Mouse (Mus musculus): ENCODE results near the gene Colgalt1. TPM values are rescaled to one million over a fixed set of nuclear protein-coding genes. Genes with fewer than 3 reads are reported as not detected.

The Colgalt1 gene
- polyA plus RNA-seq (2014; fragmentation: Nextera tagmentation; extraction: Ambion mirVana): 84.4 and 85.3 TPM in 2 replicates

DNA sequence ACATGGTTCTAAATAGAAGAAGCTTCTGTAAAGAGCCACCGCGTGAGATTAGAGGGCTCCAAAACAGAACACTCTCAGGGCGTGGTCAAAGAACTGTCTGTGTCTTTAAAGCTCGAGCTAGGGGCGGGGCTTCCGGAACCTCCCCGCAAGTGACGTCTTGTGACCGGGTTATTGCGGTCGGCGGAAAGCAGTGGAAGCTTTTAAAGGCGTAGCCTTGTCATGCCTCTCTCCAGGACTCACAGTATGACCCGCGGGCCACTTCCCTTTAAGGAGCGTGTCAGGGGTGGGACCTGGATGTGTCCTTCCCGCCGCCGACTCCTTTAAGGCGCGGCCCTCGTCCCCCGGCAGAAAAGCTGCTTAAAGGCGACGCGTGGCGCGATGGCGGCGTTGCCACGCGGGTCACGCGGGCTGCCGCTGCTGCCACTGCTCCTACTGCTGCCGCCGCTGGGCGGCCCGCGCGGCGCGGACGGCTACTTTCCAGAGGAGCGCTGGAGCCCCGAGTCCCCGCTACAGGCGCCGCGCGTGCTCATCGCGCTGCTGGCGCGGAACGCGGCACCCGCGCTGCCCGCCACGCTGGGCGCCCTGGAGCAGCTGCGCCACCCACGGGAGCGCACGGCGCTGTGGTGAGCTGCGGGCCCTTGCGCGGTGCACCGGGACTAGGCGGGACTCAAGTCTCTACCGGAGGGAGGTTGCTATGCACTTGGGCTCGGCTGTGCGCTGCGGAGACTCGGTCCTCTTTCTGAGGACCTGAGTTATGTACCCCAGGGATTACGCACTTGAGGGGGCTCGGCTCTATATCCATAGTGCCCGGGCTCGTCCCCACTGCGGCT lies at the start of gene Colgalt1:
TSS of gene Colgalt1 (plus strand) at position 177 of the 830 bp plus-strand sequence.
- Histone ChIP-seq H3K36me3 (ENCODE audit: control insufficient read depth, insufficient read depth, low read length) (peaks cover 32% of the 10 kb centered on the region), H3K4me3 (ENCODE audit: low read depth, low read length) (peak within 1 kb of the TSS; percentile 84), H3K27ac (ENCODE audit: low read depth) (peak within 1 kb of the TSS; percentile 84), H3K9me3 (ENCODE audit: control insufficient read depth, low read length) (no peaks in the 10 kb centered on the region), H3K27me3 (replicated peaks; ENCODE audit: control insufficient read depth, insufficient read depth, low read length) (no peaks in the 10 kb centered on the region), H3K9ac (ENCODE audit: low read length) (peak within 1 kb of the TSS; percentile 78), H3K4me1 (replicated peaks; ENCODE audit: control insufficient read depth, insufficient read depth, low read length) (peaks cover 10% of the 10 kb centered on the region), H3K4me2 (ENCODE audit: low read length) (peak within 1 kb of the TSS; percentile 83)
- ATAC-seq (replicated peaks; ENCODE audit: low FRiP score, low TSS enrichment, low read depth) (peak; percentile 99), DNase-seq (ENCODE audit: low spot score) (peak; percentile 96)
- WGBS: under 1% methylated on average over 82 of the region's 82 CpGs

DNA sequence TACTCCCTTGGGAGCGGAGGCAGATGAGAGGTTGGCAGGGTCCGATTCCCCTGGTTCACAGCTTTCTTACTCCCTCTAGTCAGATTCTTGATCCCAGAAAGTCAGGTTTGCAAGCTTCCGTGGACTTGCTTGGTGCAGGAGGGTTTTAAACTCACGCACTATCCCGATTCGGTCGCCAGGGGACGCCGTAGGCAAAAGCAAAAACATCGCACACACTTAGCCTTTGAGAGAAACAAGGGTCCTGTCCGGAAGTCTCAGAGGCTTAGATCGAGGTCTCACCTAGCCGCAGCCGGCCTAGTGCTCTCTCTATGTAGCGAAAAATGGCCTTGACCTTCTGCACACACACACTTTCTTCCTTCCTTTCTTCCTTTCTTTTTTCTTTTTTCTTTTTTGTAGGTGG lies 49.4 kb upstream of the Colgalt1 start:
- H3K4me1 ChIP-seq (replicated peaks; ENCODE audit: control insufficient read depth, insufficient read depth, low read length): peaks cover 4% of the 10 kb centered on the region; the same call in 1 of the 2 replicates
- H3K27me3 ChIP-seq (replicated peaks; ENCODE audit: control insufficient read depth, insufficient read depth, low read length): peaks cover 77% of the 10 kb centered on the region
- H3K9me3 ChIP-seq (ENCODE audit: control insufficient read depth, low read length): peaks cover 6% of the 10 kb centered on the region; the same call in 1 of the 2 replicates
- no peak overlapping the region for H3K9ac ChIP-seq (ENCODE audit: low read length)
- H3K36me3 ChIP-seq (ENCODE audit: control insufficient read depth, insufficient read depth, low read length): no peaks in the 10 kb centered on the region
- no peak overlapping the region for H3K4me2 ChIP-seq (ENCODE audit: low read length)
- DNase-seq (ENCODE audit: low spot score): peak; percentile 92
- 3% methylated on average over 15 of the region's 15 CpGs for WGBS
- ATAC-seq (replicated peaks; ENCODE audit: low FRiP score, low TSS enrichment, low read depth): no peak
- no peak overlapping the region for H3K4me3 ChIP-seq (ENCODE audit: low read depth, low read length)
- no peak overlapping the region for H3K27ac ChIP-seq (ENCODE audit: low read depth)

DNA sequence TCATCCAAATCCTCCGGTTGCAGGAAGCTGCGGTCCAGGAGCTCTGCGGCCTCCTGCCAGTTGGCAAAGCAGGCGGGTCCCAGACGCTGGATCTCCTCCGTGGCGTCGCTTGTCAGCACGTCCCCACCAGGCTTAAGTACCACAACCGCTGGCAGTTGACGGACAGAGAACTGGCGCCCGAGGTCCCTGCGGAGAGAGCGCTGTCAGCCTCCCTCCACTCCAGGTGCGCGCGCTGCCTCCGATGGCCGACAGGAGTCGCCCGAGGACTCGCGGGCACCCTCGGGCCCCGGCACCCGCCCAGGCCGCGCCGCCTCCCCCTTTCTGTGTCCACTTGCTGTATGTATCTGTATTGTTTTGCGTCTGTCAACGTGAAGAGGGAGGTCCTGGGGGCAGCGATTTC lies 48.0 kb upstream of the Colgalt1 start:
- peaks cover 63% of the 10 kb centered on the region for H3K27me3 ChIP-seq (replicated peaks; ENCODE audit: control insufficient read depth, insufficient read depth, low read length)
- H3K4me1 ChIP-seq (replicated peaks; ENCODE audit: control insufficient read depth, insufficient read depth, low read length): peaks cover 4% of the 10 kb centered on the region; the same call in 1 of the 2 replicates
- ATAC-seq (replicated peaks; ENCODE audit: low FRiP score, low TSS enrichment, low read depth): peak; percentile 12; the same call in 1 of the 2 replicates
- no peak overlapping the region for H3K9ac ChIP-seq (ENCODE audit: low read length)
- 2% methylated on average over 33 of the region's 33 CpGs for WGBS
- H3K27ac ChIP-seq (ENCODE audit: low read depth): no peak overlapping the region
- no peaks in the 10 kb centered on the region for H3K36me3 ChIP-seq (ENCODE audit: control insufficient read depth, insufficient read depth, low read length)
- peak; percentile 91 for DNase-seq (ENCODE audit: low spot score)
- peak overlapping the region; percentile 7; the same call in 1 of the 2 replicates for H3K4me3 ChIP-seq (ENCODE audit: low read depth, low read length)
- peak overlapping the region; percentile 42 for H3K4me2 ChIP-seq (ENCODE audit: low read length)
- H3K9me3 ChIP-seq (ENCODE audit: control insufficient read depth, low read length): peaks cover 6% of the 10 kb centered on the region; the same call in 1 of the 2 replicates

DNA sequence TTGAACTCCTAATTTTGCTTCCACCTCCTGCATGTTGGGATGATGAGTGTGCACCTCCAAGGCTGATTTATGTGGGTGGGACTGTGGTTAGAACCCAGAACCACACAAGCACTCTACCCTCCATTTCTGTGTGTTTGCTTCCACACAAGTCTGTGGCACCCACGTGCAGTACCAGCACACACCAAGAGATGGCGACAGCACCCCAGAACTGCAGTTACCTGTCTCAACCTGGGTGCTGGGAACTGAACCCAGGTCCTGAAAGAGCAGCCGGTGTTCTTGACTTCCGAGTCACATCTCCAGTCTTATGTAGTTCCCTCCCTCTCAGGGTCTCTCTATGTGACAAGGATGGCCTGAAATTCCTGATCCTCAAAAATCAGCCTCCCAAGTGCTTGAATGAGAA lies 46.8 kb upstream of the Colgalt1 start:
- H3K36me3 ChIP-seq (ENCODE audit: control insufficient read depth, insufficient read depth, low read length): no peaks in the 10 kb centered on the region
- no peak for DNase-seq (ENCODE audit: low spot score)
- no peak for ATAC-seq (replicated peaks; ENCODE audit: low FRiP score, low TSS enrichment, low read depth)
- no peak overlapping the region for H3K4me3 ChIP-seq (ENCODE audit: low read depth, low read length)
- H3K4me2 ChIP-seq (ENCODE audit: low read length): no peak overlapping the region
- peaks cover 4% of the 10 kb centered on the region; the same call in 1 of the 2 replicates for H3K4me1 ChIP-seq (replicated peaks; ENCODE audit: control insufficient read depth, insufficient read depth, low read length)
- peaks cover 53% of the 10 kb centered on the region for H3K27me3 ChIP-seq (replicated peaks; ENCODE audit: control insufficient read depth, insufficient read depth, low read length)
- H3K27ac ChIP-seq (ENCODE audit: low read depth): no peak overlapping the region
- WGBS: 83% methylated on average over 4 of the region's 4 CpGs
- peaks cover 6% of the 10 kb centered on the region; the same call in 1 of the 2 replicates for H3K9me3 ChIP-seq (ENCODE audit: control insufficient read depth, low read length)
- H3K9ac ChIP-seq (ENCODE audit: low read length): no peak overlapping the region

DNA sequence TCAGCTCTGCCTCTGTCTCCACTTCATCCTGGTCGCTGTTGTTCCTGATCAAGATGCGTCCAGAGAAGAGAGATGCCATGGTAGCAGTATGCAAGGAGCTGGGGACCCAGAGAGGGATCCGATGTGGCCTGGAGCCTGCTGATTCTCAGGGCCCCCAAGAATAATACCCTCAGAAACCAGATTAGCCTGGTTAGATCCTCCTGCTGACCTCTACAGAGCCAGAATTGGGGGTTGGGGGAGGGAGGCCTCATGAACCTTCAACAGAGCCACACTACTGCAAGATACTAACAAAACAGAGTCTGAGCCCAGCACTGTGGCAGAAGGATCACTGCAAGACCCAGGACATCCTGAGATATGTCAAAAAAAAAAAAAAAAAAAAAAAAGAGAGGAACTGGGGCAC lies 44.3 kb upstream of the Colgalt1 start, which contains the start of gene Nxnl1:
TSS of gene Nxnl1 (minus strand) at position 101 of the 400 bp plus-strand sequence.
- Histone ChIP-seq H3K27me3 (replicated peaks; ENCODE audit: control insufficient read depth, insufficient read depth, low read length) (peaks cover 31% of the 10 kb centered on the region), H3K4me1 (replicated peaks; ENCODE audit: control insufficient read depth, insufficient read depth, low read length) (peaks cover 10% of the 10 kb centered on the region; the same call in 1 of the 2 replicates), H3K9ac (ENCODE audit: low read length) (no peak within 1 kb of the TSS), H3K36me3 (ENCODE audit: control insufficient read depth, insufficient read depth, low read length) (no peaks in the 10 kb centered on the region), H3K9me3 (ENCODE audit: control insufficient read depth, low read length) (peaks cover 6% of the 10 kb centered on the region; the same call in 1 of the 2 replicates), H3K4me3 (ENCODE audit: low read depth, low read length) (no peak within 1 kb of the TSS), H3K27ac (ENCODE audit: low read depth) (no peak within 1 kb of the TSS), H3K4me2 (ENCODE audit: low read length) (no peak within 1 kb of the TSS)
- DNase-seq (ENCODE audit: low spot score): no peak
- ATAC-seq (replicated peaks; ENCODE audit: low FRiP score, low TSS enrichment, low read depth): no peak
- 65% methylated on average over 3 of the region's 3 CpGs for WGBS

- H3K4me1 ChIP-seq (replicated peaks; ENCODE audit: control insufficient read depth, insufficient read depth, low read length): peaks cover 10% of the 10 kb centered on the region; the same call in 1 of the 2 replicates
- no peak overlapping the region for H3K27ac ChIP-seq (ENCODE audit: low read depth)
- DNase-seq (ENCODE audit: low spot score) (no peak), ATAC-seq (replicated peaks; ENCODE audit: low FRiP score, low TSS enrichment, low read depth) (no peak)
- peaks cover 6% of the 10 kb centered on the region; the same call in 1 of the 2 replicates for H3K9me3 ChIP-seq (ENCODE audit: control insufficient read depth, low read length)
- H3K9ac ChIP-seq (ENCODE audit: low read length): no peak overlapping the region
- no peak overlapping the region for H3K4me2 ChIP-seq (ENCODE audit: low read length)
- H3K36me3 ChIP-seq (ENCODE audit: control insufficient read depth, insufficient read depth, low read length): no peaks in the 10 kb centered on the region
- WGBS: 70% methylated on average over 7 of the region's 7 CpGs
- H3K27me3 ChIP-seq (replicated peaks; ENCODE audit: control insufficient read depth, insufficient read depth, low read length): peaks cover 20% of the 10 kb centered on the region
- no peak overlapping the region for H3K4me3 ChIP-seq (ENCODE audit: low read depth, low read length)
Observed at GRCm38 (mm10) chr8:71567587-71567986, 43.2 kb upstream of the Colgalt1 start.

GRCm38 (mm10) chr8:71568387-71568937 lies 42.3 kb upstream of the Colgalt1 start, which contains the start of gene Slc27a1:
Slc27a1 (plus strand) TSS chr8:71568882.
- peaks cover 12% of the 10 kb centered on the region for H3K27me3 ChIP-seq (replicated peaks; ENCODE audit: control insufficient read depth, insufficient read depth, low read length)
- peak within 1 kb of the TSS; percentile 36 for H3K9ac ChIP-seq (ENCODE audit: low read length)
- no peak for DNase-seq (ENCODE audit: low spot score)
- H3K9me3 ChIP-seq (ENCODE audit: control insufficient read depth, low read length): peaks cover 6% of the 10 kb centered on the region; the same call in 1 of the 2 replicates
- no peaks in the 10 kb centered on the region for H3K36me3 ChIP-seq (ENCODE audit: control insufficient read depth, insufficient read depth, low read length)
- H3K4me3 ChIP-seq (ENCODE audit: low read depth, low read length): peak within 1 kb of the TSS; percentile 50
- WGBS: 16% methylated on average over 13 of the region's 13 CpGs
- ATAC-seq (replicated peaks; ENCODE audit: low FRiP score, low TSS enrichment, low read depth): no peak
- H3K4me2 ChIP-seq (ENCODE audit: low read length): peak within 1 kb of the TSS; percentile 82
- peak within 1 kb of the TSS; percentile 52; the same call in 1 of the 2 replicates for H3K27ac ChIP-seq (ENCODE audit: low read depth)
- H3K4me1 ChIP-seq (replicated peaks; ENCODE audit: control insufficient read depth, insufficient read depth, low read length): peaks cover 6% of the 10 kb centered on the region; the same call in 1 of the 2 replicates

GRCm38 (mm10) chr8:71568941-71569340 lies 41.9 kb upstream of the Colgalt1 start:
- DNase-seq (ENCODE audit: low spot score) (peak; percentile 65), ATAC-seq (replicated peaks; ENCODE audit: low FRiP score, low TSS enrichment, low read depth) (no peak)
- H3K27ac ChIP-seq (ENCODE audit: low read depth): peak overlapping the region; percentile 52; the same call in 1 of the 2 replicates
- WGBS: 17% methylated on average over 6 of the region's 6 CpGs
- peaks cover 5% of the 10 kb centered on the region; the same call in 1 of the 2 replicates for H3K9me3 ChIP-seq (ENCODE audit: control insufficient read depth, low read length)
- peaks cover 12% of the 10 kb centered on the region for H3K27me3 ChIP-seq (replicated peaks; ENCODE audit: control insufficient read depth, insufficient read depth, low read length)
- peaks cover 6% of the 10 kb centered on the region; the same call in 1 of the 2 replicates for H3K4me1 ChIP-seq (replicated peaks; ENCODE audit: control insufficient read depth, insufficient read depth, low read length)
- H3K4me2 ChIP-seq (ENCODE audit: low read length): peak overlapping the region; percentile 82
- peak overlapping the region; percentile 50 for H3K4me3 ChIP-seq (ENCODE audit: low read depth, low read length)
- H3K36me3 ChIP-seq (ENCODE audit: control insufficient read depth, insufficient read depth, low read length): no peaks in the 10 kb centered on the region
- peak overlapping the region; percentile 36; the same call in 1 of the 2 replicates for H3K9ac ChIP-seq (ENCODE audit: low read length)

Data from intestine, embryonic 14.5 days (tissue).